Mouse (Mus musculus): ENCODE measurements around the gene Adh6b. TPM values are rescaled to one million over a fixed set of nuclear protein-coding genes. Genes with fewer than 3 reads are reported as not detected.

Gene Adh6b
- total RNA-seq (2021), result not detected
- long read RNA-seq, experiment 1, result 0 reads
- long read RNA-seq, experiment 2, result 0 reads

DNA sequence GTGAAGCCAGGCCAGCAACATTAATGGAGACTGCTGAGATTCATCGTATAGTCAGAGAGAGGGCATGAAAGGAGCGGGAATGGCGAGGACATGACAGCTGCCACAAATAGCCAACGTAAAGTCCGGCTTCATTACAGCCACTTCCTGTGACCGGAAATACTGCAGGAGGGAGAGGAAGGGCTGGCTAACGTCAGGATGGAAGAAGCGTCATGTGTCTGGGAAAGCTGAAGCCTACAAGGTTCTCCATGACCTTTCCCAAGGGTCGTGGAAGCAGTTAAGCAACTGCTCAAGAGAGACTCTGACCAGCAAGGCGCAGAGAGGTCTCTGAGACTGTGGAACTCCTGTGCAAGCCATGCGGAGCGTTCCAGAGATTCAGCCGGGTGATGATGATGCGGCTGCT lies at the start of gene Adh6b:
TSS of gene Adh6b (plus strand) at position 305 of the 400 bp plus-strand sequence.
- Histone ChIP-seq H3K4me3 (no peak within 1 kb of the TSS), H3K27ac (no peak within 1 kb of the TSS)
- intact Hi-C loops (cut with DNase I), result no loop called here
- DNase-seq, result no peak
- no peak for TF ChIP-seq CTCF (IDR thresholded peaks at IDR 0.05)

DNA sequence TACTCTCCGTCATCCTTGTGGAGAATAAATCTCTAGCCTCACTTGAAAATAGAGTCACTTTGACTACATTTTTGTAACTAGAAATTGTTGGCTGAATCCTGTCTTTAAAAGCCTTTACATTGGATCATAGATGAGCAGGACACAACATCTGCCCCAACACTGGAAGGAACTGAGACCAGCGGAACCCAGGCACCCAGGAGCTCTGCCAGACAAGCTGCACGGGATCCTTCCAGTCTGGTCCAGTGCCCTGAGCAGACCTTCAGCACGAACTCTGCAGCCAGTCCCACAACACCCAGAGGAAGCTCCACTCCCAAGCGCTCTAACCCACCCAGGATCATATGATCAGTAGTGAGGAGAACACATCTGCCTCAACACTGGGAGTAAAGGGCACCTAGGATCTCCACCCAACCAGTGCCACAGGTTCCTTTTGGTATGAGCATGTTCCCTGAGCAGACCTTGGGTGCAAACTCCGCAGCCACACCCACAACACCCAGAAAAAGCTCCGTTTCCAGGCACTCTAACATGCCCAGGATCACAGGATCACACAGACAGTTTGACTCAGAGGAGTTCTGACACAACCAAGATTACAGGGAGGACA lies 48.2 kb upstream of the Adh6b start:
- Histone ChIP-seq H3K4me3 (no peak overlapping the region), H3K27ac (no peak overlapping the region)
- TF ChIP-seq CTCF (IDR thresholded peaks at IDR 0.05), result no peak
- DNase-seq, result no peak
- intact Hi-C loops (cut with DNase I), result no loop called here

DNA sequence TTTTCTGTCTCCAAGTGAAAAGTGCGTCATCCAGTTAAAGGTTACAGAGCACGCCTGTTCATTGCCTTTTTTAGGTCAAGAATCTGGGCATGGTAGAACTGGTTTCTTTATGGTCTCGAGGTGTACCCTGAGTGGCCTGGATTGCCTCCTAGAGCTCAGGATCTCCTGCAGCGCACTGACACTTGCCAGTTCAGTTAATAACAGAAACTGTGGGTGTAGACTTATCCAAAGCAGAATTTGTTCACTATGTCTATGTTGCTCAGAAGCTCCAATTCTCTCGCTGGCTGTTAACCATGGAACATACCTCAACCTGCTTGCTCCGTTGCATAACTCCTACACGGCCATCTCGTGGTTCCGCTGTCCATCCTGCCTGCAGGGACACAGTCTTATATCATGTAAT lies 41.4 kb upstream of the Adh6b start:
- Histone ChIP-seq H3K4me3 (no peak overlapping the region), H3K27ac (no peak overlapping the region)
- intact Hi-C loops (cut with DNase I), result loop anchor here (5.0 kb wide), 1 partner anchor 78 kb away; no protein-coding TSS in a partner anchor
- TF ChIP-seq CTCF (IDR thresholded peaks at IDR 0.05), result no peak
- DNase-seq, result no peak

DNA sequence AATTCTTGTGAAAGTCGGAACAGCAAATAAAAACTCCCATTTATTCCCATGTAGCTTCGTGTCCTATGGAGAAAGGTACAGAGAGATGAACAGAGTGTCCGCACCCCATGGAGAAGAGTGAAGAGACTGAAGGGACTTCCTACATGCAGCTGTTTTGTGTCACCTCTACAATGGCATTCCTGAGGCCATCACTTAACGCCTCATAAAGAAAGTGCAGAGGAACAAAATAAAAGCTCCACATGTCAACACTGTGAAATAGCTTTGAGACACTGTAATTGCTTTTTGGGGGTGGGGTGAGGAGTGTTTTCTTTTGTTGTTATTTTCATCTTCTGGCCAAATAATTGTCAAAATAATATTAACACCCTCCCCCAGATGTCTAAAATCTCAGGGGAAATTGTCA lies 38.9 kb upstream of the Adh6b start:
- Histone ChIP-seq H3K27ac (no peak overlapping the region), H3K4me3 (no peak overlapping the region)
- intact Hi-C loops (cut with DNase I), result loop anchor here (5.0 kb wide), 1 partner anchor 80 kb away; no protein-coding TSS in a partner anchor
- DNase-seq, result no peak
- TF ChIP-seq CTCF (IDR thresholded peaks at IDR 0.05), result no peak

DNA sequence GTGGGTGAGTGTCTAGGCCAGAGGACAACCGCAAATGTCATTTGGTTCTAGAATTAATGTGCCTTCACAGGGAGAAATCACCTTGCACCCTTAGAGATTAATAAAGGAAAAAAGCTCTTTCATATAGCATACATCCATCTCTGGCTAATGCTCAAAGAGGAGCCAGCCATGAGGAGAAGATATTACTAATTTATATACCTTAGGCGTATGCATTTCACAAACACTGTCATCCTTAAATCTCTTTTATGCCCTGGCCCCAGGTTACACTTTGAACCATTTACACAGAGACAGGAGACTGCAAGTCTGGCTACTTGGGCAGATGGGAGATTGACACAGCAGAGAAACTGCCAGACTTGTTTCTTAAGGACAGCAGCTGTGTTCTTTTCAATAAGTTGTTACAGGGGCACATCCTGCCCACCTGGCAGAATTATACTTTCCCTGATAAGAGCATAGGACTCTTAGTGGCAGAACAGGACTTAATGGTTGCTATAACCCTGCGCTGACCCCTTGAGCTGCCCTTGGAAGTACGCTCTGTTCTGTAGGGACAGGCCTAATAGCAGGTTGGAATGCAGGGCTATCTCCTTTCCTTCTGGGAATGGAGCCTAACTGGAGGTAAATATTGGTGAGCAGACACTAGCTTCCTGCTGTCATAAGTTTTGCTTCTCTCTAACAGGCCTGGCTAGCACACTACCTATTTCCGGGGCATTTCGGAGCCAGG lies 37.6 kb upstream of the Adh6b start:
- Histone ChIP-seq H3K27ac (peak overlapping the region; percentile 80), H3K4me3 (no peak overlapping the region)
- peak; percentile 54 for DNase-seq
- intact Hi-C loops (cut with DNase I), result loop anchor here (5.0 kb wide), 1 partner anchor 82 kb away; no protein-coding TSS in a partner anchor
- TF ChIP-seq CTCF (IDR thresholded peaks at IDR 0.05), result no peak

DNA sequence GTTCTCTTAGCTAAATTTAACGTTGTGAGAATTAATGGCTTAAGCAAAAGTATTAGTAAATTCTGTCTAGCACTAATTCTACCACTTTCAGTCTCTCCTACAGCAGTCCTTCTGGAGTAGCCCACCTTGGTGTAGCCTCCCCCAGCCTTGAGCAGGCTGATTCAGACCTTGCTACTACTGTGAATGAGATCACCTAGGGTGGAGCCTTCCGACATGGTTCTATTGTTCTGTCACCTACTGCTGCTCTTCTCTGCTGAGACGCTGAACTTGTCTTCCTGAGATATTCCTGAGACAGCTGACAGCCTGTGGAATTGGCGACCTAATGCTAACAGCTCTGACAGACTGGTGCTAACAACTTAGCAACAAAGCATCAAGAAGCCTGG lies 37.1 kb upstream of the Adh6b start:
- Histone ChIP-seq H3K27ac (peak overlapping the region; percentile 80), H3K4me3 (no peak overlapping the region)
- no peak for DNase-seq
- no peak for TF ChIP-seq CTCF (IDR thresholded peaks at IDR 0.05)
- intact Hi-C loops (cut with DNase I), result loop anchor here (5.0 kb wide), 1 partner anchor 82 kb away; no protein-coding TSS in a partner anchor

DNA sequence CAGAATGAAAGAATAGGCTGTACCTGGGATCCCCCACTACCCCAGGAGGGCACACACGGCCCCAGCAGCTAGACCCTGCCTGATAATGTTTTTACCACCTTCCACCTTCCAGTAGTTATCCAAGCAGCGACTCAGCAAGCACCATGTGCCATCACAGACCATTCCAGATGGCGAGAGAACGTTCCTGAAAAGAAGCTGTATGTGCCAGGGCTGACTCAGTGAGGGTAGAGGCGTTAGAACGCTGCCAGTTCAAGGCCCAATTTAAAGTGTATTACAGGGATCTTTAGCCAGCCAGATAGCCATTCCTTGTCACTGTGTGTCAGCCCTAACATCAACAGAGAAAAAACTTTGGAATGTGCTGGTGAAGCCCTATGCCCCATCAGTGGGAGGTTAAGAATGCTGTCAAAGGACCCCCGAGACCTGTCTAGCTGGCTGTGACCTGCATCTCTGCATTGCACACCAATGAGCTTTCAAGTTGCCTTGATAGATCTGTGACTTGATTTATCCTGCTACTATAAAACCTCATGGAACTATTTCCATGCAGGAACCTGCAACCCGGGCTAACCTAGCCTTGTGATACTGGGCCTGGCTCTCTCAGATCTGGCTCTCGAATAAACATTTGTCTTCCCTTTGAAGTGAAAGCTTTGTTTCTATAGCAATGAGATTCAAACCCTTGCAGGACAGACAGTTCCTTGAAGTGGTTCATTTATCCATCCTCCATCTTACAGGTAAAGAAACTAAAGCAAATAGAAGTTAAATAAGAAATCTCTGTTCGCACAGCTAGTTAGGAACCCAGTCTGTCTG lies 35.9 kb upstream of the Adh6b start:
- intact Hi-C loops (cut with DNase I), result no loop called here
- Histone ChIP-seq H3K4me3 (no peak overlapping the region), H3K27ac (no peak overlapping the region)
- no peak for DNase-seq
- no peak for TF ChIP-seq CTCF (IDR thresholded peaks at IDR 0.05)

DNA sequence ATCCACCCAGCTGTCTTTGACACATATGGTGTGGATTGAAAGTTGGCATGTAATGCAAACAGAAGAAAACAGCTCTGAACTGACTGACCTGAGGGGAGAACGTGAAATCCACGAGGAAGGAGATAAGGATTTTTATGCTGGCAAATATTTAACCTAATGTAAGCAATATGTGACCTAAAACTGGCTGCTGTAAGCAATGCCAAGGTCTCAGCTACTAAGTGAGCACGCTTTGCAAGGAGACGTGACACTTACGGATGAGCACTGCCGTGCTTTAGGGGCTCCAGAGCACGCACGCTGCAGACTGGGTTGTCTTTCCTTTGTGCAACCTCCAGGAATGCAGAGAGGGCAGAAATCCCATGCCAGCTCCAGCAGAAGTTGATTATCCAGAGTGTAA lies 35.3 kb upstream of the Adh6b start:
- intact Hi-C loops (cut with DNase I), result no loop called here
- no peak overlapping the region for H3K4me3 ChIP-seq
- H3K27ac ChIP-seq, result no peak overlapping the region
- DNase-seq, result no peak
- TF ChIP-seq CTCF (IDR thresholded peaks at IDR 0.05), result no peak

DNA sequence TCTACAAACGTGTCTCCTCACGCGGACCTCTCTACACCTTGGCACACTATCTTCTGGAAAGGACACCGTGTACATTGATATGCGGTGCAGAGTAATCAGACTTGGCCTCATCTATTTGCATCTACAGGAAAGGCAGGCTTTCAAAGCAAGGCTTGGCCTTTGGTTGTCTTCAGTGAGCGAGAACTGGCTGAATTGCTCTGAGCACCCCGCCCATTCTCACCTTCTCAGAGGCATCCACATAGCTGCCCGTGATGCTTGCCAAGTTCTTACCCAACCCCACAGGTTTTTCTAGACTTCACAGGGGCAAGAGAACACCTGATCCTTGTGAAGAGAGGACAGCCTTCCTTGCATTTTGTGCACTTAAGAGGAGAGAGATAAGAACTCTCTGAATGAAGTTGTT lies 31.7 kb upstream of the Adh6b start:
- H3K4me3 ChIP-seq, result no peak overlapping the region
- DNase-seq, result no peak
- intact Hi-C loops (cut with DNase I), result loop anchor here (2.0 kb wide), 1 partner anchor 69 kb away; no protein-coding TSS in a partner anchor
- no peak overlapping the region for H3K27ac ChIP-seq
- no peak for TF ChIP-seq CTCF (IDR thresholded peaks at IDR 0.05)

DNA sequence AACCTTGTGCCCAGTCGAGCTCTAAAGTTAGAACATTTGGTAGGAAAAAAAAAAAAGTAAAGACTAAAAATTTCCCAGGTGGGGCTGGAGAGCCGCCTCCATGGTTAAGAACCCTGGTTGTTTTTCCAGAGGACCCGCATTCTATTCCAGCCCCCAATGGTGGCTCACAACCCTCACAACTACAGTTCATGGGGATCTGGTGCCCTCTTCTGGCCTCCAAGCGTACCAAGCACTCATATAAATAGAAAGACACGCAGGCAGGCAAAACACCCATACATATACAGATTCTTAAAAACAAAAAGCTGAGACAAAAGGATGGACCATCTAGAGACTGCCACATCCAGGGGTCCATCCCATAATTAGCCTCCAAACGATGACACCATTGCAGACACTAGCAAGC lies 30.6 kb upstream of the Adh6b start:
- DNase-seq, result peak; percentile 27
- H3K4me3 ChIP-seq, result no peak overlapping the region
- peak; percentile 50 for TF ChIP-seq CTCF (IDR thresholded peaks at IDR 0.05)
- H3K27ac ChIP-seq, result no peak overlapping the region
- intact Hi-C loops (cut with DNase I), result loop anchor here (2.0 kb wide), 1 partner anchor 70 kb away; no protein-coding TSS in a partner anchor

DNA sequence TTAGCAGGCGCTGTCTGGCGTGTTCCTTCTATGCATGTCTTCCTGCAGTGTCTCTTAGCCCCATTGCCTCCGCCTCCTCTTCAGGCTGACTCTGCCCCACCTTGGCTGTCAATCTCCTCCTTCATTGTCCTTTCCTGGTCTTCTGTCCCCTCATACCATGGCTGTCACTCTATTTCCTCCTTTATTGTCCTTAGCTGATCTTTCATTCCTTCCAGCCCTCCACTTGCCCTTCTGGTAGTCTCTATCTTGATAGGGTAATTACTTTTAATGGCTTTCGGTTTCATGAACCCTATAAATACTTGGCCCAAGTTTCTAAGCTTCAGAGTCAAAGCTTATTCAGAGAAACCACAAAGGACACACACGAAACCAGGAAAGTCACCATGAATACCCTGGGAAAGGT lies 28.6 kb upstream of the Adh6b start, which contains the start of gene Adh6a:
TSS of gene Adh6a (plus strand) at position 322 of the 400 bp plus-strand sequence.
- no peak for TF ChIP-seq CTCF (IDR thresholded peaks at IDR 0.05)
- Histone ChIP-seq H3K27ac (no peak within 1 kb of the TSS), H3K4me3 (no peak within 1 kb of the TSS)
- DNase-seq, result no peak
- intact Hi-C loops (cut with DNase I), result no loop called here

DNA sequence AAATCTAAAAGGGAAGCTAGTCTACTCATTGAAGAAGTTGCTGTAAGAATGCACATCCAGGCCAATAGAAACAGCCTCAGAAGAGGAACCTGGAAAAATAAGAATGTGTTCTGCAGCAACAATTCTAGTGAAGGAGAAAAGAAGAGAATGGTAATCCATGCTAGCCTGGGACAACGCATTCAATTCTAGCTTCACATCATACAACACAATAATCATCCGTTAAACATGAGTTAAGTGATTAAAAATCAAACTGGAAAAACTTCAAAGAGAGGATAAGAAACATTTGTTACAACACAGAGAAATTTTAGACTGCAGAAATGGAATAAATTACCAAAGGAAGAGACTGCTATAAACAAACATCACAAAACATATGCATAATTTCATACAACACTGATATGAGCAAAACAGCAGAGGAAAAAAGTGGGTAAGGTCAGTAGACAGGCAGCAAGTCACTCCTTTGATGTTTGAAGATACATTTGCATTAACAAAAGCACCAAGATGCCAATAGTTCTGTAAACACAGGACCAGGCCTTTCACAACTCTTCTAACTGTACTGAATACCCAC lies 24.6 kb upstream of the Adh6b start:
- no peak overlapping the region for H3K27ac ChIP-seq
- intact Hi-C loops (cut with DNase I), result no loop called here
- no peak for DNase-seq
- no peak for TF ChIP-seq CTCF (IDR thresholded peaks at IDR 0.05)
- H3K4me3 ChIP-seq, result no peak overlapping the region

All from gastrocnemius, adult 2 months (tissue).